Mouse (Mus musculus) forebrain, embryonic 16.5 days (tissue): Measurements from ENCODE around the gene Mad2l1bp. TPM values are rescaled to one million over a fixed set of nuclear protein-coding genes. Genes with fewer than 3 reads are reported as not detected.

ENCODE experiments used
- ATAC-seq: fragments of 200-750 bp; cut with Nextera tagmentation; 2 replicates; pipeline ENCODE4 v1.8.0; 2017; ENCODE audit warnings: mild to moderate bottlenecking, moderate library complexity
- H3K27ac ChIP-seq: fragments of 300-500 bp; sonication (generic); 2 replicates; pipeline ENCODE4 v1.5.1; 2014; ENCODE audit warnings: low read length, control low read depth
- H3K27me3 ChIP-seq: fragments of 300-500 bp; sonication (generic); replicated peaks from 2 replicates; pipeline ENCODE4 v1.6.1; 2014; ENCODE audit warnings: low read length; ENCODE audit not compliant: control insufficient read depth, insufficient read depth
- H3K36me3 ChIP-seq: fragments of 300-500 bp; sonication (generic); 2 replicates; pipeline ENCODE4 v1.6.1; 2014; ENCODE audit not compliant: control insufficient read depth, insufficient read depth
- H3K4me1 ChIP-seq: fragments of 300-500 bp; sonication (generic); replicated peaks from 2 replicates; pipeline ENCODE4 v1.6.1; 2014; ENCODE audit warnings: low read length; ENCODE audit not compliant: control insufficient read depth, insufficient read depth
- H3K4me2 ChIP-seq: fragments of 300-500 bp; sonication (generic); 2 replicates; pipeline ENCODE4 v1.6.1; 2014; ENCODE audit warnings: mild to moderate bottlenecking, low read length, control low read depth
- H3K4me3 ChIP-seq: fragments of 300-500 bp; sonication (generic); replicated peaks from 2 replicates; pipeline ENCODE4 v1.5.1; 2014; ENCODE audit warnings: mild to moderate bottlenecking, low read length, control low read depth
- H3K9ac ChIP-seq: fragments of 300-500 bp; sonication (generic); replicated peaks from 2 replicates; pipeline ENCODE4 v1.6.1; 2014; ENCODE audit warnings: low read depth, low read length, control low read depth
- H3K9me3 ChIP-seq: fragments of 300-500 bp; sonication (generic); 2 replicates; pipeline ENCODE4 v1.6.1; 2016; ENCODE audit warnings: low read length; ENCODE audit not compliant: control insufficient read depth
- WGBS: fragments of 180-500 bp; shearing (Covaris S2); extraction: QIAGEN DNeasy Blood & Tissue Kit; methylation state at CpG from one replicate; pipeline ENCODE4 v1.1.7; 2014; 5-methylcytosine and 5-hydroxymethylcytosine counted together
- polyA plus RNA-seq: library from polyadenylated mRNA; unstranded; fragments of >200 nt; fragmentation: Nextera tagmentation; extraction: Ambion mirVana; gene quantifications from 2 replicates; pipeline ENCODE4 v1.2.1, GENCODE M21; 2015

Mad2l1bp gene
- polyA plus RNA-seq, 1 experiment from 2014 or later = 28.6 TPM

DNA sequence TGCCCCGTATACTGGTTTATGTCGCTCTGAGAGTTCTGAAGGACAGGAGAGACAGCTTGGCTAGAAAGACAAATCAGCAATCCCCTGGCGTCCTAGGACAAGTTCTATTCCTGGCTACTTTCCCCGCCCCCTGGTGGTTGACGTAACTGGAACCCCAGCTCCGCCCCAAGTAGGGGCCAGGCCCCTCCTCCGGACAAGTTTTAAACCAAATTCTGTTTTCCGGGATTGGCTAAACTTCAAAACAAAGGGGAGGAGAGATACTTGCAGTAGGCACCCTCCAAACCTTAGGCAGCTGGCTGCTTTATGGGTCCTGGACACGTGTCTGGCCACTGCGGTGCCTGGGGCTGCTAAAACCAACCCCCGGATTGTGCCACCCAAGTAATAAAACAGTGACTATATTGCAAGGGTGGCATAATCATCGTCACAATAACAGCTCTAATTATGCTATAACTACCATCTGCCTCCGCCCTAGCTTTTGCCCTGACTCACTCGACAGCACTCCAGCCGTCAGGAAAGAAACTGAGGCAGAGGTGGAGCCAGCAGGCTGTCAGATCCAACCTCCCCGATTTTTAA is 6.8 kb upstream of the Mad2l1bp start:
- ATAC-seq = peak; percentile 53
- Histone ChIP-seq H3K4me2 (peak overlapping the region; percentile 81), H3K27me3 (no peaks in the 10 kb centered on the region; the same call in 1 of the 2 replicates), H3K9ac (peak overlapping the region; percentile 53), H3K4me1 (peaks cover 22% of the 10 kb centered on the region), H3K9me3 (no peaks in the 10 kb centered on the region), H3K36me3 (peaks cover 3% of the 10 kb centered on the region; the same call in 1 of the 2 replicates), H3K27ac (peak overlapping the region; percentile 73), H3K4me3 (peak overlapping the region; percentile 59)
- under 1% methylated on average over 16 of the region's 16 CpGs for WGBS

DNA sequence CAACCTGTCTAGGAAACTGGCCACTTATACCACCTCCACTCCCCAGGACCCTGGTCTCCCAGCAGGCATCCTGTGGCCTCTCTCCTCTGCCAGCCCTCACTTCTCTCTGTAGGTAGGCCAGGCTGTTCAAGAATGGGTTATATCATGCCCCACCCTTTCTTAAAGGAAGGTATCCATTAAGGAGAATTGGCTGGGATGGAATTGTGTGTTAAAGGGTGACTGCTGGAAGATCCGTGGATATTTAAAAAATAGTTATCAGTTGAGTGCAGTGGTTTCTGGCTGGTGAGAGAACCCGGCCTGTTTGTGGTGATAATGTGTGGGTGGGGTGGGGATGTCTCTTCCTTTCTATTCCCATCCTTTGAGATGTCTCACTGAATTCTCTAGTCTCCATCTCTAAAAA is 5.9 kb upstream of the Mad2l1bp start:
- Histone ChIP-seq H3K27ac (no peak overlapping the region), H3K36me3 (no peaks in the 10 kb centered on the region), H3K4me1 (peaks cover 22% of the 10 kb centered on the region), H3K4me2 (no peak overlapping the region), H3K4me3 (no peak overlapping the region), H3K9ac (no peak overlapping the region), H3K9me3 (no peaks in the 10 kb centered on the region), H3K27me3 (no peaks in the 10 kb centered on the region; the same call in 1 of the 2 replicates)
- ATAC-seq = no peak
- 66% methylated on average over 2 of the region's 2 CpGs for WGBS

DNA sequence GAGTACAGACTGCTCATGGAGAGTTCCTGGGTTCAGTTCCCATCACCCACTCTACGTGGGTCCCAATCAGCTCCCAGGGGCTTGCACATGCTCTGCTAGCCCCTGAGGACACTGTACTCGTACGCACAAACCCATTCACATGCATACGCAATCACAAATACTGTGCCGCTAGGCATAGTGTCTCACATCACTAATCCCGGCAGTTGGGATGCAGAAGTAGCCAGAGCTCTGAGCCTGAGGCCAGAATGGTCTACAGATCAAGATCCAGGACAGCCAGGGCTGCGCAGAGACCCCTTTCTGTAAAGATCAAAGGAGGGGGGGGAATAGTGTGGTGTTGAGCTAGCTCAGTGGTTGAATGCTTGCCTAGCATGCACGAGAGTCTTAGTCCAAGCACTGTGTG is 3.8 kb upstream of the Mad2l1bp start:
- Histone ChIP-seq H3K27me3 (no peaks in the 10 kb centered on the region; the same call in 1 of the 2 replicates), H3K4me3 (no peak overlapping the region), H3K36me3 (no peaks in the 10 kb centered on the region), H3K27ac (no peak overlapping the region), H3K9ac (no peak overlapping the region), H3K9me3 (no peaks in the 10 kb centered on the region), H3K4me2 (no peak overlapping the region), H3K4me1 (peaks cover 20% of the 10 kb centered on the region)
- no peak for ATAC-seq
- WGBS = 85% methylated on average over 8 of the region's 8 CpGs

DNA sequence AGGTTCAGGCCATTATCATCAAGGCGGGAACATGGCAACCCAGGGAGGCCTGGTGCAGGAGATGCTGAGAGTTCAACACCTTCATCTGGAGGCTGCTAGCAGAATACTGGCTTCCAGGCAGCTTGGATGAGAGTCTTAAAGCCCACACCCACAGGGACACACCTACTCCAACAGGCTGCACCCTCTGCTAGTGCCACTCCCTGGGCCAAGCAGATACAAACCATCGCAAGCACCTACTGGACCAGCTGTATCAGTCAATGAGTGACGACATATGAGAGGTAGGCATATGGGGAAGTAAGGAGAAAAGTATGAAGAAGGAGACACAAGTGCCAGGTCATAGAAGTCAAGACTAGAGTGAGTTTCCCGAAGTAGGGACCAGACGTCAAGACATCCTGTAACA is 3.3 kb upstream of the Mad2l1bp start:
- Histone ChIP-seq H3K27ac (no peak overlapping the region), H3K9ac (no peak overlapping the region), H3K4me3 (no peak overlapping the region), H3K27me3 (no peaks in the 10 kb centered on the region; the same call in 1 of the 2 replicates), H3K4me1 (peaks cover 17% of the 10 kb centered on the region), H3K4me2 (no peak overlapping the region), H3K9me3 (no peaks in the 10 kb centered on the region), H3K36me3 (no peaks in the 10 kb centered on the region)
- no peak for ATAC-seq
- WGBS = 84% methylated on average over 5 of the region's 5 CpGs

DNA sequence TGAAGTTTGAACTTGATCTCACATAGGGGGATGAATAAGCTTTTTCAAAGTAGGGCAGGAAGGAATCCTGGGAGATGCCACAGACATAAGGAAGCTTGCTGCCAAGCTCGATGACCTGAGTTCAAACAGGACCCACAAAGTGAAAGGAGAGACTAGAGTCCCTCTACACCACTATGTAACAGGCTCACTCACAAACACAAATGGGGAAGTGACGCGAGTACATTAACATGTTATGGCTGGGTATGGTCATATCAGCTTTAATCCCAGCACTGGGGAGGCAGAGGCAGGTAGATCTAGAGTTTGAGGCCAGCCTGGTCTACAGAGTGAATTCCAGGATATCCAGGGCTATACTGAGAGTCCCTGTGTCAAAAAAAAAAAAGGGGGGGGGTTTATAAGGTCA is 983 bp upstream of the Mad2l1bp start:
- H3K27me3 ChIP-seq = no peaks in the 10 kb centered on the region; the same call in 1 of the 2 replicates
- H3K4me3 ChIP-seq = no peak overlapping the region
- no peak for ATAC-seq
- no peak overlapping the region for H3K9ac ChIP-seq
- no peak overlapping the region for H3K27ac ChIP-seq
- H3K36me3 ChIP-seq = no peaks in the 10 kb centered on the region
- no peak overlapping the region for H3K4me2 ChIP-seq
- no peaks in the 10 kb centered on the region for H3K9me3 ChIP-seq
- WGBS = 97% methylated on average over 3 of the region's 3 CpGs
- peaks cover 10% of the 10 kb centered on the region for H3K4me1 ChIP-seq

DNA sequence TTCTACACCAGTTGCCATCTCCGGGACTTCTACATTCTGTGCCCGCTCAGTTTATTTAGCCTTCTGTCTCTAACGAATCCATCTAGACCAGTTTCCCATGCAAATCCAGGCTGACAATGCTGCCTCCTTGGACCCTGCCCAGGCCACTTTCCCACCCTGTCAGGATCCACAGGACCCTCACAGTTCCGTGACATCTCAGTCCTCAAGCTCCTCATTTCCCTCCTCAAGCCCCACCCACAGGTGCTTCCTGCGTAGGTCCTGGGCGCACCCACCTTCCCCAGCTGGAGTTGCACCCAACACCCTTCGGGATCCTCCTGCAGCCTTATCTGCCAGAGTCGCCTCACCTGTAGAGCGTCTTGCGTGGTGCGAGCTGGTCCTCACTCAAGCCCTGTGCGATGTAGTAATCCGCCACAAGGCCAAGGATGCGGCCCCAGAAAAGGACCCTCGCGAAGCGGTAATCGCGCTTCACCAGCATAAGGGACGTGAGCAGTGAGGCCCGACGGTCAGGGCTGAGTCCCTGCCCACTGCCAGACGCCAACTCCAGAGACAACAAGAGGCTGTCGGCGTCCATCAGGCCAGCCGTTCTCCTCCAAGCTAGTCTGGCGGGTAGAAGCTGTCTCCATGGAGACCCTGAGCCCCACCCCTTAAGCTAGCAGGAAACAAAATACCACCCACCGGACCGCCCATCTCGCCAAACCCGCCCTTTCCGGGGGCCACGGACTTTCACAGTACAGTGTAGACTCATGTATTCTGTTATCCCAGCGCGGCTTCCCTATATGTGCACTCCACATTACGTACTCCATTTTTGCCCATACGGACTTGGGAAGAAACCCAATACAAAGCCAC is 9.6 kb downstream of the Mad2l1bp start, which contains the start of gene Rsph9:
TSS of gene Rsph9 (minus strand) at position 639 of the 846 bp plus-strand sequence.
- Histone ChIP-seq H3K4me2 (peak within 1 kb of the TSS; percentile 81), H3K4me1 (peaks cover 14% of the 10 kb centered on the region), H3K4me3 (peak within 1 kb of the TSS; percentile 61), H3K9ac (peak within 1 kb of the TSS; percentile 68), H3K27me3 (no peaks in the 10 kb centered on the region), H3K36me3 (peaks cover 5% of the 10 kb centered on the region), H3K27ac (no peak within 1 kb of the TSS), H3K9me3 (no peaks in the 10 kb centered on the region)
- 4% methylated on average over 37 of the region's 37 CpGs for WGBS
- peak; percentile 98 for ATAC-seq

DNA sequence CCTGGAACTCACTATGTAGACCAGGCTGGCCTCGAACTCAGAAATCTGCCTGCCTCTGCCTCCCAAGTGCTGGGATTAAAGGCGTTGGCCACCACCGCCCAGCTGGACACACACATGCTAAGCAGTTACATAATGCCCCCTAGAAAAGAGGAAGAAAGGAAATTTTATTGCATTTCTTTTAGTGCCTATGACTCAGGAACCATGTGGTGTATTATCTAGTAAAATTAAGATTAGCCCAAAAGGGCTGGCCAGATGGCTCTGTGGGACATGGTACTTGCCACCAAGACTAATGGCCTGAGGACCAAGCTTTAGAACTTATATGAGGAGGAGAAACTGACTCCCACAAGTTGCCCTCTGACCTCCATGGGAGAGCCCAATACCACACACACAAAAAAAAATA is 13.5 kb downstream of the Mad2l1bp start:
- WGBS = 90% methylated on average over 3 of the region's 3 CpGs
- Histone ChIP-seq H3K9ac (no peak overlapping the region), H3K9me3 (no peaks in the 10 kb centered on the region)

DNA sequence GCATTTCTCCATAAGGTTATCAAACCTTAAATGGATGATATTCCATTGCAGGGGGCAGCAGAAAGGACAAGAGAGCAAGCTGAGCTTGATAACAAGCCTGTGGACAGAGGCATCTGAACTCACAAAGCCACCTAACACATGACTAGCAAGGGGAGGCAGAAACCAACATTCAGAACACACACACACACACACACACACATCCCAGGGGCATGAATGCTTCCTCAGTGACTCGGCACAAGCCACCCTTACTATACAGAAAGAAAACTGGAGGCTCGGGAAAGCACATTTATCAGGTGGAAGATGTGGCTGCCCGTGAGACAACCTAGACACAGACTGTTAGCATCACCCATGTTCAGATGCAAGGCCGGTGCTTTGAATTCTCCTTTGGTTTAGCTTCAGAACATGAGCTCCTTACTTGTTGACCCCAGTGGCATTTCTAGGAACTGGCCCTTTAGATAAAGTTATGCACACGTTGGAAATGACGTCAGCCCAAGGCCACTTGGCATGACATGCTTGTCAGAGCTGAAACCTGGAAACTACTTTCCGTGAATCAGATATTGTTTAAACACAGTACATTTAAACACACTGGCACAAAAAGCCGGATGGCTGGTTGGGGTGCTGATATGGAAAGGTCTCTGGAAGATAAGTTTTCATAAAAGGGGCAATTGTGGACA is 14.7 kb downstream of the Mad2l1bp start:
- H3K4me1 ChIP-seq = peaks cover 8% of the 10 kb centered on the region
- no peak overlapping the region for H3K9ac ChIP-seq
- H3K4me2 ChIP-seq = no peak overlapping the region
- no peaks in the 10 kb centered on the region for H3K9me3 ChIP-seq
- H3K4me3 ChIP-seq = no peak overlapping the region
- H3K36me3 ChIP-seq = 0 out of 2 replicates have a peak, but pooled peaks cover 4% of the 10 kb centered on the region
- H3K27me3 ChIP-seq = no peaks in the 10 kb centered on the region
- H3K27ac ChIP-seq = no peak overlapping the region
- no peak for ATAC-seq
- WGBS = 81% methylated on average over 8 of the region's 8 CpGs

More for the DNA sequence above, 13.5 kb downstream of the Mad2l1bp start:
- ATAC-seq = no peak
- H3K4me3 ChIP-seq = no peak overlapping the region
- no peaks in the 10 kb centered on the region for H3K27me3 ChIP-seq
- H3K27ac ChIP-seq = no peak overlapping the region
- H3K36me3 ChIP-seq = 0 out of 2 replicates have a peak, but pooled peaks cover 4% of the 10 kb centered on the region
- peaks cover 14% of the 10 kb centered on the region for H3K4me1 ChIP-seq
- no peak overlapping the region for H3K4me2 ChIP-seq

DNA sequence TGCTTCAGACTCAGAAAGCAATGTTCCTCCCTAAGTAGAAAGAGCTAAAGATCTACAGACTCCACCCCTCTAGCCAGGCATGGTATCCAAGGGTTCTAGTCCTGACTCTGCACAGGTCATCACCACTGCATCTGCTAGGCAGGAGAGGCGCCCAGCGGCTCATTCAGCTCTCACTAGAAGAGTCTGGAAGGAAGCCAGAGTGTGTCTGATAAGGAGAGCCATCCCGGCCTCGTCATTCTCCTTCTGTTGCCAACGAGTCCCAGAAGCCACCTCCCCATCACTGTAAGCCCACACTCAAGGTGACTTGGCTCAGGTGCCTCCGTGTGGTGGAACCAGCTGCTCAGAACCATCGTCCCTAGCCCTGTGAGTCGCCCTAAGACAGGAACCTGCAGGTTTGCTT is 20.5 kb downstream of the Mad2l1bp start:
- 63% methylated on average over 8 of the region's 8 CpGs for whole genome bisulfite sequencing
- H3K4me2 ChIP-seq = no peak overlapping the region
- H3K27ac ChIP-seq = no peak overlapping the region
- H3K36me3 ChIP-seq = peaks cover 7% of the 10 kb centered on the region
- no peaks in the 10 kb centered on the region for H3K27me3 ChIP-seq
- H3K9ac ChIP-seq = no peak overlapping the region
- no peaks in the 10 kb centered on the region for H3K4me1 ChIP-seq
- H3K9me3 ChIP-seq = no peaks in the 10 kb centered on the region
- ATAC-seq = no peak
- H3K4me3 ChIP-seq = no peak overlapping the region
